Mouse (Mus musculus) embryonic facial prominence, embryonic 11.5 days (tissue): ENCODE results near the gene Zfp704. TPM values are rescaled to one million over a fixed set of nuclear protein-coding genes. Genes with fewer than 3 reads are reported as not detected.
A peak's percentile ranks its signal among the peaks of the same experiment; 100 is the strongest.

ENCODE experiments used
- ATAC-seq: fragments of 200-750 bp; cut with Nextera tagmentation; replicated peaks from 2 replicates; pipeline ENCODE4 v1.8.0; 2017; ENCODE audit warnings: low read depth; ENCODE audit not compliant: insufficient number of reproducible peaks, low FRiP score, low TSS enrichment
- DNase-seq: peaks from one replicate; pipeline ENCODE4 v3.0.0-alpha.2; 2015; ENCODE audit warnings: low spot score
- H3K27ac ChIP-seq: fragments of 300-500 bp; sonication (generic); replicated peaks from 2 replicates; pipeline ENCODE4 v1.5.1; 2014; ENCODE audit warnings: mild to moderate bottlenecking, low read depth, low read length, control low read depth
- H3K27me3 ChIP-seq: fragments of 300-500 bp; sonication (generic); 2 replicates; pipeline ENCODE4 v1.6.1; 2014; ENCODE audit warnings: mild to moderate bottlenecking, low read length, moderate library complexity, mixed read lengths; ENCODE audit not compliant: control insufficient read depth, insufficient read depth
- H3K36me3 ChIP-seq: fragments of 300-500 bp; sonication (generic); replicated peaks from 2 replicates; pipeline ENCODE4 v1.6.1; 2014; ENCODE audit warnings: low read depth, mild to moderate bottlenecking, low read length, moderate library complexity, mixed read lengths; ENCODE audit not compliant: control insufficient read depth, insufficient read depth
- H3K4me1 ChIP-seq: fragments of 300-500 bp; sonication (generic); 2 replicates; pipeline ENCODE4 v1.6.1; 2014; ENCODE audit warnings: low read length, mixed read lengths; ENCODE audit not compliant: control insufficient read depth, insufficient read depth
- H3K4me2 ChIP-seq: fragments of 300-500 bp; sonication (generic); 2 replicates; pipeline ENCODE4 v1.6.1; 2014; ENCODE audit warnings: low read depth, mild to moderate bottlenecking, control low read depth, low read length, moderate library complexity
- H3K4me3 ChIP-seq: fragments of 300-500 bp; sonication (generic); 2 replicates; pipeline ENCODE4 v1.5.1; 2014; ENCODE audit warnings: low read depth, low read length, control low read depth
- H3K9ac ChIP-seq: fragments of 300-500 bp; sonication (generic); replicated peaks from 2 replicates; pipeline ENCODE4 v1.6.1; 2014; ENCODE audit warnings: mild to moderate bottlenecking, control low read depth, low read length
- H3K9me3 ChIP-seq: fragments of 300-500 bp; sonication (generic); replicated peaks from 2 replicates; pipeline ENCODE4 v1.6.1; 2016; ENCODE audit warnings: mild to moderate bottlenecking, low read length, inconsistent platforms, mixed read lengths; ENCODE audit not compliant: control insufficient read depth
- WGBS: fragments of 180-500 bp; shearing (Covaris S2); extraction: QIAGEN DNeasy Blood & Tissue Kit; methylation state at CpG from one replicate; pipeline ENCODE4 v1.1.7; 2014; 5-methylcytosine and 5-hydroxymethylcytosine counted together
- polyA plus RNA-seq: library from polyadenylated mRNA; unstranded; fragments of >200 nt; fragmentation: Nextera tagmentation; extraction: Ambion mirVana; gene quantifications from 2 replicates; pipeline ENCODE4 v1.2.1, GENCODE M21; 2014

Zfp704 gene
- polyA plus RNA-seq, 1 experiment from 2014 or later, result 6.9 TPM

DNA sequence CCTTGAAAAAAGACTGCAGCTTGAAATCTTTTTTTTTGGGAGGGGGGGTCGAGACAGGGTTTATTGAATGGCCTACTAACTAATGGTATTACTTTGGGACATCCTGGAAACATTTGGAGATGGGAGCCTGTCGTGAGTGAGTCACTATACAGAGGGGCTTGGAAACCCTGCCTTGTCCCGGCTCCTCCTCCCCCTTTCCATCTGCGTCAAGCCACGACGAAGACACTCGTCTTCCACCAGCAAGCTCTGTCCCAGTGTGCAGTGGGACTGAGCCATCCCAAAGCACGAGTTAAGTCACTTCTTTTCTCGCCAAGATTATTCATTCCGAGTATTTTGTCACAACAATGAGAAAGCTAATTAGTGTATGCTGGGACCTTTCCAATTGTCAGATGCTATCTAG lies 61.7 kb downstream of the Zfp704 start:
- no peak for ATAC-seq
- H3K36me3 ChIP-seq, result no peaks in the 10 kb centered on the region
- no peaks in the 10 kb centered on the region for H3K9me3 ChIP-seq

DNA sequence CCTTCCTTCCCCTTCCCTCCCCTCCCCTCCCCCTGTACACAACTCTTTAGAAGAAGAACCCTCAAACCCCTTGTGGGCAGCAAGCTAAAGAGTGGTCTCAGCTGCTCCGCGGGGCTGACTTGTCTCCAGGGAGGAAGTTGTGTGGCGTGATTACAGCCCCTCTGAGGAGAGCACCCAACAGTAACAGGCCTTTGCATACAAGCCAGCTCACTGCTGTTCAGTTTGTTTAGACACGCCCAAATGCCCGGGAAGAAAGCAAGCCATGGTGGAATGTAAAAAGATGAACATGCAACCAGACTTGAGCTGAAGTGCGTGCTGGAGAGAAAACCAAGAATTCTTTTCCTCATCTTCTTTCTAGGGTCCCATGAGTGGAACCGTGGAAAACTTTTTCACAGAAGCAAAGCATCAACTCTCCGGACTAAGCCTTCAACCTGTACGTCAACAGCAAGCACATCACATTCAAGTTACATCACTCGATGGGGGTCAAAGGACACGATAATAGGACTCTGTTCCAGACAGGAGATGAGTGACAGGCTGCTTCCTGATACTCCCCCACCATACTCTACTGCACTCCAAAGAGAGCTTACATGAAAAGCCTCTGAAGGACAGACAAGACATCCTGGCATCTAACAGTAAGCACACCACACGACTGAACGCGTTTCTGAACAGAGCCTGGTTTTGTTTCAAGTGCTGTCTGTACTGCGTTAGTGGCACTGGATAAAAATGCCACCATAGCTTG lies 62.8 kb downstream of the Zfp704 start:
- WGBS, result 44% methylated on average over 15 of the region's 15 CpGs
- Histone ChIP-seq H3K4me2 (no peak overlapping the region), H3K27ac (no peak overlapping the region), H3K9ac (no peak overlapping the region), H3K4me1 (no peaks in the 10 kb centered on the region), H3K4me3 (no peak overlapping the region), H3K27me3 (no peaks in the 10 kb centered on the region), H3K9me3 (no peaks in the 10 kb centered on the region), H3K36me3 (no peaks in the 10 kb centered on the region)
- DNase-seq (peak; percentile 30), ATAC-seq (no peak)

More for the DNA sequence above, 61.7 kb downstream of the Zfp704 start:
- Histone ChIP-seq H3K27me3 (no peaks in the 10 kb centered on the region), H3K4me2 (no peak overlapping the region), H3K27ac (no peak overlapping the region), H3K9ac (no peak overlapping the region), H3K4me1 (no peaks in the 10 kb centered on the region), H3K4me3 (no peak overlapping the region)
- no peak for DNase-seq
- WGBS, result 73% methylated on average over 10 of the region's 10 CpGs

GRCm38 (mm10) chr3:9544421-9544820 lies 65.5 kb downstream of the Zfp704 start:
- no peak for DNase-seq
- ATAC-seq, result no peak
- H3K4me3 ChIP-seq, result no peak overlapping the region
- no peak overlapping the region for H3K4me2 ChIP-seq
- no peak overlapping the region for H3K9ac ChIP-seq
- H3K36me3 ChIP-seq, result no peaks in the 10 kb centered on the region
- no peak overlapping the region for H3K27ac ChIP-seq
- H3K9me3 ChIP-seq, result no peaks in the 10 kb centered on the region
- WGBS, result 91% methylated on average over 2 of the region's 2 CpGs
- no peaks in the 10 kb centered on the region for H3K4me1 ChIP-seq
- no peaks in the 10 kb centered on the region for H3K27me3 ChIP-seq

GRCm38 (mm10) chr3:9543916-9544315 lies 66.0 kb downstream of the Zfp704 start:
- Histone ChIP-seq H3K27ac (no peak overlapping the region), H3K9me3 (no peaks in the 10 kb centered on the region), H3K4me2 (no peak overlapping the region), H3K9ac (no peak overlapping the region), H3K4me1 (no peaks in the 10 kb centered on the region), H3K36me3 (no peaks in the 10 kb centered on the region), H3K27me3 (no peaks in the 10 kb centered on the region), H3K4me3 (no peak overlapping the region)
- ATAC-seq, result no peak
- 89% methylated on average over 5 of the region's 5 CpGs for WGBS
- no peak for DNase-seq

- WGBS, result 79% methylated on average over 4 of the region's 4 CpGs
- Histone ChIP-seq H3K4me1 (no peaks in the 10 kb centered on the region), H3K27ac (no peak overlapping the region), H3K36me3 (no peaks in the 10 kb centered on the region), H3K9me3 (no peaks in the 10 kb centered on the region), H3K4me2 (no peak overlapping the region), H3K4me3 (no peak overlapping the region), H3K9ac (no peak overlapping the region), H3K27me3 (no peaks in the 10 kb centered on the region)
- ATAC-seq, result no peak
- no peak for DNase-seq
These were observed 66.4 kb downstream of the Zfp704 start for GRCm38 (mm10) chr3:9543463-9543862.

- H3K4me3 ChIP-seq, result no peak overlapping the region
- H3K4me1 ChIP-seq, result no peaks in the 10 kb centered on the region
- WGBS, result 91% methylated on average over 14 of the region's 14 CpGs
- H3K36me3 ChIP-seq, result no peaks in the 10 kb centered on the region
- no peak overlapping the region for H3K9ac ChIP-seq
- no peak for DNase-seq
- no peak overlapping the region for H3K27ac ChIP-seq
- H3K4me2 ChIP-seq, result no peak overlapping the region
- ATAC-seq, result no peak
- H3K27me3 ChIP-seq, result no peaks in the 10 kb centered on the region
- H3K9me3 ChIP-seq, result no peaks in the 10 kb centered on the region
These were observed 68.3 kb downstream of the Zfp704 start for GRCm38 (mm10) chr3:9541561-9541960.

GRCm38 (mm10) chr3:9538510-9538909 lies 71.4 kb downstream of the Zfp704 start:
- no peaks in the 10 kb centered on the region for H3K36me3 ChIP-seq
- H3K4me1 ChIP-seq, result no peaks in the 10 kb centered on the region
- no peaks in the 10 kb centered on the region for H3K9me3 ChIP-seq
- no peaks in the 10 kb centered on the region for H3K27me3 ChIP-seq
- no peak overlapping the region for H3K9ac ChIP-seq
- ATAC-seq (no peak), DNase-seq (no peak)
- no peak overlapping the region for H3K4me3 ChIP-seq
- H3K4me2 ChIP-seq, result no peak overlapping the region
- no peak overlapping the region for H3K27ac ChIP-seq
- 83% methylated on average over 2 of the region's 2 CpGs for WGBS

GRCm38 (mm10) chr3:9537889-9538288 lies 72.0 kb downstream of the Zfp704 start:
- H3K9me3 ChIP-seq, result no peaks in the 10 kb centered on the region
- H3K4me2 ChIP-seq, result no peak overlapping the region
- no peak overlapping the region for H3K27ac ChIP-seq
- H3K4me1 ChIP-seq, result no peaks in the 10 kb centered on the region
- ATAC-seq (no peak), DNase-seq (no peak)
- H3K27me3 ChIP-seq, result no peaks in the 10 kb centered on the region
- WGBS, result 78% methylated on average over 7 of the region's 7 CpGs
- H3K9ac ChIP-seq, result no peak overlapping the region
- H3K4me3 ChIP-seq, result no peak overlapping the region
- H3K36me3 ChIP-seq, result no peaks in the 10 kb centered on the region
